Mouse (Mus musculus) spleen, adult 2 months (tissue): Measurements from ENCODE around the gene Setx.

Source experiments
- CTCF ChIP-seq: fragments of 200-500 bp; IDR thresholded peaks from 2 replicates; pipeline ENCODE4 v1.5.1; 2011; ENCODE audit warnings: mild to moderate bottlenecking, inconsistent platforms; ENCODE audit not compliant: insufficient read depth, insufficient read length, insufficient replicate concordance; ENCODE audit errors: extremely low read depth
- POLR2A ChIP-seq: fragments of 200-500 bp; IDR thresholded peaks from 2 replicates; pipeline ENCODE4 v1.6.1; 2011; ENCODE audit warnings: low read depth, low read length, inconsistent platforms

GRCm38 (mm10) chr2:29218831-29219230 lies 94.8 kb downstream of the Setx start:
- TF ChIP-seq CTCF, result no peak
- no peak for TF ChIP-seq POLR2A
